Mouse (Mus musculus) E14TG2a.4 (cell line): ENCODE measurements at regions not wholly inside any gene's neighbourhood (a gene's known extent, or its start where the extent isn't known, plus 50 kb on each side); places are given as distances from the start of the nearest gene placed in this dataset.

Source experiments
- CTCF ChIP-seq: conservative IDR thresholded peaks from 2 replicates; pipeline ENCODE4 v1.5.1; 2014; ENCODE audit warnings: low read length
- NANOG ChIP-seq: IDR thresholded peaks from 2 replicates; pipeline ENCODE4 v1.6.1; 2014; ENCODE audit warnings: borderline replicate concordance, low read length, mixed read lengths
- POU5F1 ChIP-seq: IDR thresholded peaks from 2 replicates; pipeline ENCODE4 v1.6.1; 2014; ENCODE audit warnings: low read length, borderline replicate concordance

DNA sequence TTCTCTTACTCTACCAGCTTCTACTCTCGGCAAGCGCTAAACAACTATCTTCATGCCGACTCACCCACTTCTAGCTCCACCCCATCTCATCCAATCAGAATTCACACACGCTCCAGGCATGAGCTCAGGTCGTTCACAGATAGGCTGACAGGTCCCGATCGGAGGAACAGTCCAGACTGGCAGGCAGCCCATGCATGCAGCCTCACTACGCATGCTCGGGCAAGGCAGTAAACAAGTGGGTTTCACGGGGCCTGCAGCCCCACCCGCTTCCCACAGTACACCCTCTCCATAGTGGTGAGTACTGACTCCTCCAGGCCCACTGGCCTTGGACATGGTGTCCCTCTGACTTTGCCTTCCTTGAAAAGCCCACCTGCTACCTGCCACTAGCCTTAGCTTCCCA lies 358.1 kb upstream of the Gm5148 start:
- TF ChIP-seq CTCF (no peak), POU5F1 (no peak), NANOG (no peak)
